Mouse (Mus musculus) adrenal gland, postnatal 25 days (tissue): ENCODE results near the gene Unc5c. TPM values are rescaled to one million over a fixed set of nuclear protein-coding genes. Genes with fewer than 3 reads are reported as not detected.

Source experiments
- DNase-seq: peaks from one replicate; pipeline ENCODE4 v3.0.0; 2021; ENCODE audit warnings: mixed read lengths
- long read RNA-seq: library from polyadenylated mRNA; stranded (forward); transcript quantifications from one replicate; pipeline ENCODE4 v2.0.0, GENCODE M21; 2021
- total RNA-seq: library from RNA; stranded (reverse); gene quantifications from 2 replicates; pipeline ENCODE4 v1.2.3, GENCODE M21; 2021

Gene Unc5c
- total RNA-seq = 4.2 and 5.9 TPM in 2 replicates
- long read RNA-seq = 0 reads

GRCm38 (mm10) chr3:141465104-141465705 lies at the start of gene Unc5c:
Unc5c (plus strand) TSS chr3:141465216.
- peak; percentile 69 for DNase-seq

GRCm38 (mm10) chr3:141457475-141457874 lies 7.5 kb upstream of the Unc5c start:
- no peak for DNase-seq

- no peak for DNase-seq
These were observed 2.5 kb upstream of the Unc5c start for GRCm38 (mm10) chr3:141462482-141462881.

- peak; percentile 61 for DNase-seq
These were observed 319 bp upstream of the Unc5c start for GRCm38 (mm10) chr3:141464691-141465103.

GRCm38 (mm10) chr3:141466061-141466460 lies 1.0 kb downstream of the Unc5c start:
- peak; percentile 6 for DNase-seq

GRCm38 (mm10) chr3:141466727-141467335 lies 1.8 kb downstream of the Unc5c start:
- no peak for DNase-seq

GRCm38 (mm10) chr3:141469338-141469737 lies 4.3 kb downstream of the Unc5c start:
- DNase-seq = no peak

- DNase-seq = no peak
These were observed 8.2 kb downstream of the Unc5c start for GRCm38 (mm10) chr3:141473205-141473604.

- no peak for DNase-seq
These were observed 10.4 kb downstream of the Unc5c start for GRCm38 (mm10) chr3:141475389-141475788.

- DNase-seq = no peak
These were observed 10.9 kb downstream of the Unc5c start for GRCm38 (mm10) chr3:141475919-141476318.

GRCm38 (mm10) chr3:141476670-141477069 lies 11.7 kb downstream of the Unc5c start:
- DNase-seq = no peak

GRCm38 (mm10) chr3:141482465-141482864 lies 17.4 kb downstream of the Unc5c start:
- no peak for DNase-seq

- DNase-seq = no peak
These were observed 18.8 kb downstream of the Unc5c start for GRCm38 (mm10) chr3:141483665-141484431.

GRCm38 (mm10) chr3:141485218-141485617 lies 20.2 kb downstream of the Unc5c start:
- DNase-seq = no peak

GRCm38 (mm10) chr3:141490647-141491046 lies 25.6 kb downstream of the Unc5c start:
- DNase-seq = no peak

GRCm38 (mm10) chr3:141491272-141491950 lies 26.4 kb downstream of the Unc5c start:
- peak; percentile 3 for DNase-seq

GRCm38 (mm10) chr3:141491951-141492310 lies 26.9 kb downstream of the Unc5c start:
- DNase-seq = peak; percentile 29

GRCm38 (mm10) chr3:141493000-141493399 lies 28.0 kb downstream of the Unc5c start:
- DNase-seq = no peak

- DNase-seq = no peak
These were observed 33.5 kb downstream of the Unc5c start for GRCm38 (mm10) chr3:141498348-141499056.

- DNase-seq = no peak
These were observed 37.0 kb downstream of the Unc5c start for GRCm38 (mm10) chr3:141501845-141502505.

- no peak for DNase-seq
These were observed 38.3 kb downstream of the Unc5c start for GRCm38 (mm10) chr3:141503331-141503730.

GRCm38 (mm10) chr3:141509772-141510171 lies 44.8 kb downstream of the Unc5c start:
- no peak for DNase-seq
